Mouse (Mus musculus): ENCODE results near the gene Nfe2l2. TPM values are rescaled to one million over a fixed set of nuclear protein-coding genes. Genes with fewer than 3 reads are reported as not detected.
"Not testable (repeated sequence)": the region's sequence is repeated elsewhere in the genome, so short reads cannot be mapped to it uniquely, and the experiment has no call there.

Nfe2l2 gene
- total RNA-seq, 2 experiments from 2014 or later, result 9.7 to 9.8 TPM

DNA sequence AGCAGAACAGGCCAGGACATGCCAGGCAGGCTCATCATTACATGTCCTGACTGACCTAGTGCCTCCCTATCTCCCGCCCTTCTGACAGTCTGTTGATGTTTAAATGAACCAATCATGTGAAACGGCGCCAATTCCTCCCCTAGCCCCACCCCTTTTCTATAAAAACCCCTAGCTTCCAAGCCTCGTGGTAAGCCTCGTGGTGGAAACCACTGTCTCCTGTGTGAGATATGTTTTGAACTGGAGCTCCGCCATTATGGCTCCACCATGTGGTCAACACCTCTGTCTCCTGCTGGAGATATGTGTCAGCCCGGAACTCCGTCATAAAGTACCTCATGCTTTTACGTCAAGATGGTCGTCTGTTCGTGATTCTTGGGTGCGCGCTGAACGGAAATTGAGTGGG, 70.0 kb downstream of the Nfe2l2 start:
- intact Hi-C loops (cut with DNase I); DNase-seq (ENCODE audit: extremely low spot score in 1 of 2, low spot score in 2 of 2): not testable (repeated sequence)

DNA sequence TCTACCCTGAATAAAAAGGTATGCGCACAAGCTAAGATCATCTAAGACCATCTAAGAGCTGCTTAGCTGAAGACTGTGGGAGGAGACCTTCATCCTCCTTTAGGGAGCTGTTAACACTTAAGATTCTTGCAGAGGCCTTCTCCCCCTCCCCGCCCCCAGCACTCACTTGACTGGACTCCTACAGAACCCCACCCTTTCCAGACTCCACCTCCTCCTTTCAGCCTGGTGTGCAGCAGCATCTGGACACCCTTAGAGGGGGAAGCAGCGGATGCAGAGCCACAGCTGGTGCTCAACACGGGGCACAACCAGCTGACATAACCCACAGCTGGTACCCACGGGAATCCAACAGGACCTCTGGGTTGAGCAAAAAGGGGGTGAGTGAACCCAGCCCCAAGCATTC, 70.7 kb downstream of the Nfe2l2 start:
- intact Hi-C loops (cut with DNase I), result no loop called here
- no peak for DNase-seq (ENCODE audit: extremely low spot score in 1 of 2, low spot score in 2 of 2)

DNA sequence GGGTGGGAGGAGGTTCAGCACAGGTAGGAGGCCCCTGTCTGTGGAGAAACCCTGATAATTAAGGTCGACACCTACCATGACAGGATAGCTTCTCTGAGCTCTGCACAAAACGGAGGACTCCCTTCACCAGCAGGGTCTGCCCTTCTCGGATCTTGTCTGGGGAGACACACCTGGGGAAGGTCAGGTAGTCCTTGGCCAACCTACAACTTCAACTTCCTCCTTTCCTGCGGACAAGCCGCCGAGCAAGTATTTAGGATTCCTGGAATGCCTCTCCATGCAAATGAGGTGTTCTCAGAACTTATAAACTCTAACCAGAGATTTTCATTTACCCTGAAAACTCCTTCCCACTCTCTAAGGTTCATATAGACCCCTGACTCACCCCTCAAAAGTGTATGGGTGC, 71.1 kb downstream of the Nfe2l2 start:
- intact Hi-C loops (cut with DNase I), result no loop called here
- DNase-seq (ENCODE audit: extremely low spot score in 1 of 2, low spot score in 2 of 2), result no peak

DNA sequence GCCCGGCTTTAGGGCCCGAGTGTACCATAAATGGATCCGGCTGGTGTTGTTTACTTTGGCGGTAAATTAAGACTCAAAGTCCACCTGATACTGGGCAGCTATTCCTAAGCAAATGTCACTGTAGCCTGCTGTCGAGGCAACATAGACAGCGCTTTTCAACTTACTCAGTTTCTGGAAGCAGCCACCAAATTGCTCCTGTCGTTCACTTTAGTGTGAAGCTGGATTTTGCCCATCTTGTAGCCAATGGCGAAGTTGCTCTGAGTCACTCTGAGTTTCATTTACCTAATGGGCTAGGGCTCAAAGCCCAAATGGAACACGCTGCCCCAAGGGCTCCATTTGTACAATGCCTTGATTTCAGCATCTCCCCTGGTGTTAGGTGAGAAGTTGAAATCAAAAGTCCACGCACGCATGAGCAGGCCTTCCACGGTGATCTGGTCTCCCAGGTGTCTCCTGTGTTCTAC, 71.7 kb downstream of the Nfe2l2 start:
- intact Hi-C loops (cut with DNase I), result no loop called here
- DNase-seq (ENCODE audit: extremely low spot score in 1 of 2, low spot score in 2 of 2), result no peak

DNA sequence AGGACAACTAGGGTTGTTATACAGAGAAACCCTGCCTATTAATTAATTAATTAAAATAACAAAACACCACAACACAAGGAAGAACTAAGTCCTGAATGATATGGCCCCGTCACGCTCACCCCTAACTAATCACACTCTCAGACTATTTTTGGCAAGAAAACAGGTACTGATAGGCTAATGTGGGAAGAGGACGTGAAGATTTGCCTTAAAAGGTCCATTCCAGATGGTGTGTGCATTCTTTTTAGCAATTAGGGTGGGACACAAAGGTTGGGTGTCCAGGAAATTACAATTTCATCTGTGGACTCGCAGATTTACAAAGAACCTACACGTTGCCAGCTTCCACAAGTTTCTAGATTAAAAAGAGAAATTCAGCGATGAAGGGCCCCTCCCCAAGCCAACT, 72.4 kb downstream of the Nfe2l2 start:
- DNase-seq (ENCODE audit: extremely low spot score in 1 of 2, low spot score in 2 of 2), result no peak
- intact Hi-C loops (cut with DNase I), result no loop called here

DNA sequence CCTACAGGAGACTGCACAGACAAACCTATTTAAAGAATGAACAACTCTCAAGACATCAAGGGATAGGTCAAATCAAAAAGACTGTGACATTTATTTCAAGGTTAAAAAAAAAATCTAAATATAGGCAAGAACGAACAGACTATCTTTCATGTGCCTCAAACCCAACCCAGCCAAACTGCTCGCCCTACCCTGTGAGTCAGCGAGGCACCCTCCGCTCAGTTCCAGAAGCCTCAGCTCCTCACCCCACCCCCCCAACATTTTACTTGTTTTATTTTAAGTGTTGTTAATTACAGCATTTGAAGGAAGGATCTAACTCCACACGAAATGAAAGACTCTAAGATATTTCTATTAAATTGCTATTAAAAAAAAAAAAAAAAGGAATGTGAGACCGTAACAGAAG, 73.0 kb downstream of the Nfe2l2 start:
- no peak for DNase-seq (ENCODE audit: extremely low spot score in 1 of 2, low spot score in 2 of 2)
- intact Hi-C loops (cut with DNase I), result no loop called here

DNA sequence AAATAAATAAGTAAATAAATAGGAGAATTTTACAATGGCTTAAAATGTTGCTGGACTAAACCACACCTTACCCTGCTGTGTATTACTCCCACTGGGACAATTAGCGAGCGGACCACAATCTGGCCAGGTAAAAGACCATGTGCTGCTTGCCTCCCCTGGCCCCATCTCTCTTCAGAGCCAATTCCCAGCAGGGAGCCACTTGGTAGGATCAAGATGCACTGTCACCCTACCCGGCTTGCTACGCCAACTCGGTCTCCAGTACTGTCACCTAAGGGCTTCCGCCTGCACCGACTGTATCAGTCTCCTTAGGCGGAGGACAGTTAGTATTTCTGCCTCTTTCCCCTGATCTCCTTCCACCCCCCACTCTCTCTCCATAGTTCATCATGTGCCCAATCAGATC, 76.0 kb downstream of the Nfe2l2 start:
- intact Hi-C loops (cut with DNase I), result no loop called here

DNA sequence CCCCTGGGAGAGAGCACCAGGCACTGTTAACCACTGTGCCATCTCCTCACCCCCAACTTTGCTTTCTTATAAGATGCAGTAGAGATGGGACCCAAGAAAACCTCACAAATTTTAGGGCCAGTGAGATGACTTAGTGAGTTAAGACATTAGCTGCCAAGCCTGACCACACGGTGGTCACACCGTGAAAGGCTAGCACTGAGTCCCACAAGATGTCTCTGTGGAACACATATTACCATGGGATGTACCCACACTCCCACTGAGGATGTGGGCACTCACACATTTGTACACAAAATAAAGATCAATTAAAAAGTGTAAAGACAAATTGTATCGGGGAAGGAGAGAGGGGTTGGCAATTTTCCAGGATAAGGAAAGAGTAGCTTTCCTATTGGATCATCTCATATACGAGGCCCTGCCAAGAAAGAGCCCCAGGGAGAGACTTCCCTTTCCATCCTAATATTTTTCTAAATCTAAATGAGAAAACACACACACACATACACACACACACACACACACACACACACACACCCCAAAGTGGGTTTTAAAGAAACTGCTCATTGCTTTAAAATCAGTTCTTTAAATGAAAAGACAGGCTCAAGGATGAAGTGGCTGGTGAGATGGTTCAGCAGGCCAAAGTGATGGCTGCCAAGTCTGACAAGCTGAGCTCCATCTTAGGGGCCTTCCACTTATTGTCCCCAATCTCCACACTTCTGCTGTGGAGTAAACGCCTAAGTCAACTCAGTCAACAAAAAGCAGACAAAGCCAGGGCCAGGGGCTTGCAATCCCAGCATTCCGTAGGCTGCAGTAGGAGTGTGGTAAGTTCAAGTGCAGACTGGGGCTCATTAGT, 77.6 kb downstream of the Nfe2l2 start:
- intact Hi-C loops (cut with DNase I), result no loop called here
- no peak for DNase-seq (ENCODE audit: extremely low spot score in 1 of 2, low spot score in 2 of 2)

More for the DNA sequence above, 76.0 kb downstream of the Nfe2l2 start:
- DNase-seq (ENCODE audit: extremely low spot score in 1 of 2, low spot score in 2 of 2), result no peak

Small RNAs within 50 kb of the gene (microRNA-seq; reads per million reads assigned to microRNA genes)
- gene Gm24574, result not detected

Other genes with a start within 250 kb of the Nfe2l2 start
- gene Hnrnpa3, start 45.4 kb downstream of the Nfe2l2 start, total RNA-seq (2021), result 100 to 1,000 TPM; 329 to 339 TPM
- 10 to 100 TPM; 60.4 to 62.3 TPM for gene Agps, start 127.5 kb upstream of the Nfe2l2 start, total RNA-seq (2021)
- gene Ttc30b, start 233.9 kb upstream of the Nfe2l2 start, total RNA-seq (2021), result 10 to 100 TPM; 10.9 to 11.8 TPM